Mouse (Mus musculus) layer of hippocampus, postnatal 25 days (tissue): ENCODE measurements at regions not wholly inside any gene's neighbourhood (a gene's known extent, or its start where the extent isn't known, plus 50 kb on each side); places are given as distances from the start of the nearest gene placed in this dataset.
A peak's percentile ranks its signal among the peaks of the same experiment; 100 is the strongest.

Experiments
- DNase-seq, 2 experiments: peaks; one replicate each; pipeline ENCODE4 v3.0.0; 2022; ENCODE audit warnings: mixed read lengths in 2 of 2, low spot score in 1 of 2; ENCODE audit errors: extremely low spot score in 1 of 2

DNA sequence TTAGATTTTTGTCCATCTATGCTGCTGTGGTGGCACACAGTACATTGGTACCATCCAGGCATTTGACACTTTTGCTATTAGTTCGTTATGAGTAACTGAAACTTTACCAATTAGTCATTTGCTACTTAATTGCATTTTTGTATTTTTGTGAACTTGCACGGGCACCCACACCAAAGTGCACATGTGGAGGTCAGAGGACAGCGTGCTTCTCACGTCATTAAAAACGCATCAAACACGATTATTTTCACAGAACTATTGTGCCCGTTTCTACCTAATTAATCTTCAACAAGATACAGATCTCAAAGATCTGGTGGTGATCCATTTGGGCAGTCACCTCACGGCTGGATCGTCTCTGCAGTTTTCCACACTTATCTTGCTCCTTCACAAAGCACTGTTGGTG, 105.1 kb downstream of the Rpl14 start:
- no peak for DNase-seq

- no peak for DNase-seq
Measured at GRCm38 (mm10) chr9:120676771-120677170, 105.5 kb downstream of the Rpl14 start.

GRCm38 (mm10) chr9:120677216-120677615, 106.0 kb downstream of the Rpl14 start:
- DNase-seq, result no peak

- no peak for DNase-seq
Measured at GRCm38 (mm10) chr9:120679822-120680426, 108.7 kb downstream of the Rpl14 start.

GRCm38 (mm10) chr9:120681404-120681803, 110.2 kb downstream of the Rpl14 start:
- DNase-seq, result no peak

GRCm38 (mm10) chr9:120685961-120686360, 114.7 kb downstream of the Rpl14 start:
- DNase-seq, result no peak

DNA sequence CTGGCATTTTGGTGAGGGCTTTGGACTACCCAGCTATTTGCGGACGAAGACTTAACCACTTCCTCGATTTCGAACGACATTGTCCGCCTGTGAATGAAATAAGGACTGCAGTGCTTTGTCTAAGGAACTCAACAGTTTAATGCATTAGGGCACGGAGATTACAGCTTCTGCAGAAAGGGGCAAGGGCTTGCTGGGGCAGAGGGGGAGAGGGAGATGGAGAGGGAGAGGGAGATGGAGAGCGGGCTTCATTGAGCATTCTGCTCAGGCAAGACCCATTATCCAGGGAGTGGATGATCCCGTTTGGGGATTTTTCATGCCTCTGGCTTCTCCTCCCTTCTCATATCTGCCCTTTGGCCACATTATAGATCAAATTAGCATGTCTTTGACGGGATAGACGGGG, 117.8 kb downstream of the Rpl14 start:
- DNase-seq, result no peak

DNA sequence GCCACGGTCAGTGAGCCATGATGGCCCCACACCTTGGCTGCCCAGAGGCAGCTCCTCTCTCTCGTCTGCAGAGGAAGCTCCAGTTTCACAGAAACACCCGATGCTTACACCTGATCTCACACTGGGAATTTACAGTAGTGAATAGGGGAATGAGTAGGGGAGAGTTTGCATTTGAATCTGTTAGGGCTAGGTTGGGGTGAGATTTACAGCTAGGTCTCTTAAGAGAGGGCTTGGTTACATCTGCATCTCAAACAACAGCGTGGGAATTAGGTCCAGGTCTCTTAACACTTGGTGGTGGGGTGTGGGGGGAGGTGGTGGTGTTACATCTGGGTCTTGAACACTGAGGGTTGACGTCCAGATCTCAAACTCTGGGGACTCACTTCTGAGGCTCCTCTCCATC, 119.3 kb downstream of the Rpl14 start:
- no peak for DNase-seq

DNA sequence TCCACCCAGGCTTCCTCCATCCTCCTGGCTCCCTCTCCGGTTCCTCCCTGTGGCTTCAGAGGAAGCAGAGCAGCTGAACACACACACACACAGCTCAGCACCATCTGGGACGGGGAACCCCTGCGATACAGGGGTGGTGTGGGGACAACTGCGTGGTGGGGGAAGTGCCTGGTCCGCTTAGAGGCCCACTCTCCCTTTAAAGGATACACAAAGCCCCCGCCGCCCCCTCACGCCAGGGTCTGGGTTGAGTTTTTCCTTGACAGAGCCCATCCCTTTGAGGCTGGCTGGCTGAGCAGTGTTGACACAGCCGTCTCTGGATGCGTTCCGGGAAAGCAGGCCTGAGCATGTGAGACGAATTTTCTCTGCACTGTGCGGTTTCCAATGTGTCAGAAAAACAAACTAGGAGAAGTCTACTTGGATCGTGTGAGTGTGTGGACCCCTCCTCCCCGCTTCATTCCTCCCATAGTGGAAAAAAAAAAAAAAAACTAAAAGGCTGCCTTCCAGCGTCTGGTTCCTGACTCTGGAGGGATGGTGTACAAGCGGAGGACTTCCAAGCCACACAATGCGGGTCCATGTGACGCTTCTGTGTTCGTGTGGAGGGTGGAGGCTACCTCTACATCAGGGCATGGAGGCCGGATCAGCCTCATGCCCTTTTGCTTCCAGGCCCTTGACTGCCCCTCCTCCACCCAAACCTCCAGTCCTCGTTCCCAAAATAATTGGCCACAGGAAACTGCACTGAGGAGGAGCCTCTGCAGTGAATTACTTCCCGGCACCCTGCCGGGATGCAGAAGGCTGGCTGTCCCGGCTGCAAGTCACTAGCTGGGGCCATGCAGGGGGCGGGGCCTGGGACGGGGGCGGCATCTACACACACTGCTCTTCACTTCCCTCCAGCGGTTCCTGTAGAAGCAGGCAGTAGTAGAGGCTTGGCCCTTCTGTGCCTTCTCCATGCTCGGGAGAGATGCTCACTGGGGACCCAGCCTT, 120.0 kb downstream of the Rpl14 start:
- DNase-seq, result peak; percentile 49 to 55

- DNase-seq, result no peak
Measured at GRCm38 (mm10) chr9:120691971-120692401, 120.7 kb downstream of the Rpl14 start.

- DNase-seq, result no peak
Measured at GRCm38 (mm10) chr9:120694457-120694856, 123.2 kb downstream of the Rpl14 start.

- DNase-seq, result no peak
Measured at GRCm38 (mm10) chr9:120695966-120696365, 124.7 kb downstream of the Rpl14 start.

DNA sequence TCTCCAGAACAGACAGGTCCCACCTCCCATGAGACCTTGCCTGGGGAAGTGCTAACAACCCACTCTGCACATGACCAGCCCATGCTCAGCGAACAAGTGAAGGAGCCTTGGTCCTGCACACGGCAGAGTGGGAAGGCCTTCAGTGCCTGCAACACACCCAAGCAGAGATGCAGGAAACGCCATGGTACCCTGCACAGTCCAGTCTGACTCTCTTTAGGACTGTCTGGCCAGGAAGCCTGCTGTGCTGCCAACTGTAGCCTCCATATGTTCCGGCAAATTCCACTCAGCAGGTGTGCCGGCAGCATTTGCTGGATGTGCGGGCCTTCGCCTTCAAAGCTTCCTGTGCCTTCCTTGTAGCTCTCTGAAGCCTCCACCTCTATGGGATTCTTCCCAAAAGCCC, 126.5 kb downstream of the Rpl14 start:
- DNase-seq, result no peak

DNA sequence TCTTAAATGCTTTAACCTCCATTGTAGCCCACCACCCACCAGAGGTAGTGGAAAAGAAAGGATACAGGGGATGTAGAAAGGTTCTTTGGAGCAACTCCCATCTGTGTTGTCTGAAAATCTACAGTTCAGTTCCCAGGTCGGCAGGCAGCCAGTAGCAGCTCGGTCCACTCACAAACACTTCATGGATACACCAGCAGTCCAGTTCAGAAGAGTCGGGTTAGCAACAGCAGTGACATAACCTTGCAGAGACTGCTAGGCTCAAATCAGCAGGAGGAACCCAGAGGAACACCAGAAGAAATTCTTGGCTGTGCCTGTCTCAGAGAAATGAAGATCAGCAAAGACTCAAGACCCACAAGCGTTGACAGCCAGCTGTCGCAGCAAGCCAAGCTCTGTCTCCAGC, 128.5 kb downstream of the Rpl14 start:
- no peak for DNase-seq

DNA sequence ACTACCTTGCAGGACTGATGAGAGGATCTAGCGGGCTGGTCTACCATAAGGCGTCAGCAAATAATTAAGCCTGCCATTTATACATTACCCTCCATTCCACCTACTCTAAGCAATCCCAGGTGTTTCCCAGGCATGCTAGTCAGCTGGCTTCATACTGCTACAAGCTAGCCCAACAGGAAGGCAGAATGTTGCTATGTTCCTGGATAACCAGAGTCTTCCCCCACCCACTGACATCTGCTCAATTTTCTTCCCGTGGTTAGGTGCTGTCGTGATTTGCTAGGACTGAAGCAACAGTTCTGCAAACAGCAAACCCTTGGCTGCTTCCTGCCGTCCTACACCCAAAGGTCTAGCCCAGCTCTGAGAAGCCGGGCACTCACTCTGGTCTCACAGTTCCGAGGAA, 131.6 kb downstream of the Rpl14 start:
- no peak for DNase-seq

GRCm38 (mm10) chr9:120703291-120703930, 132.2 kb downstream of the Rpl14 start:
- no peak for DNase-seq

DNA sequence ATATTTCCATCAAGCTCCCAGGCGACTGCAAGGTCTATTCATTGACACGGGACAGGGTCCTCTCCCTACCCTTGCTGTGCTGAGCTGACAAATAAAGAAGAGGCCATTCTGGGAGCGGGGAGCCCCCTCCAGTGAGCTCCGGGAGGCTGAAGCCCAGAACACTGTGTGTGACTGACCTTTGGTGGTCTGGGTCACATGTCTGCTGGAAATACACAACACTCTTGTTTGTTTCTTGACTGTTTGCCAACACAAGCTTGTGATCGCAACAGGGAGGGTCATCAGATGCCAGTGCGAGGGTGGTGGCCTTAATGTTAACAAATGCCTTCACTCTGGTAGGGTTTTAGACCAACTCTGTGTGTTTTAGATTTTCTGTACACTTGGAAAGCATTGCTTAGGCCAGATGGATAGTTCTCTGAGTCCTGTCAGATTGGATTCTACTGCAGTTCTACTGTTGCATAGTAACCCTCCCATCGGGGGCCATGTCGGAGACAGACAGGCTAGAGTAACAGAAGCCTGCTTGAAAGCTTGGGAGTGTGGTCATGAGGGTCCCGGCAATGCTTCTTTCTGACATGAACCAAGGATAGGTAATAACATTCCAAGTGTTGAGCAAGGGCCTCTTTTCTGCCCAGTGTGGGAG, 135.4 kb downstream of the Rpl14 start:
- peak in 1 of 2 experiments; percentile 27 for DNase-seq

- DNase-seq, result no peak
Measured at GRCm38 (mm10) chr9:120708507-120708906, 137.3 kb downstream of the Rpl14 start.

DNA sequence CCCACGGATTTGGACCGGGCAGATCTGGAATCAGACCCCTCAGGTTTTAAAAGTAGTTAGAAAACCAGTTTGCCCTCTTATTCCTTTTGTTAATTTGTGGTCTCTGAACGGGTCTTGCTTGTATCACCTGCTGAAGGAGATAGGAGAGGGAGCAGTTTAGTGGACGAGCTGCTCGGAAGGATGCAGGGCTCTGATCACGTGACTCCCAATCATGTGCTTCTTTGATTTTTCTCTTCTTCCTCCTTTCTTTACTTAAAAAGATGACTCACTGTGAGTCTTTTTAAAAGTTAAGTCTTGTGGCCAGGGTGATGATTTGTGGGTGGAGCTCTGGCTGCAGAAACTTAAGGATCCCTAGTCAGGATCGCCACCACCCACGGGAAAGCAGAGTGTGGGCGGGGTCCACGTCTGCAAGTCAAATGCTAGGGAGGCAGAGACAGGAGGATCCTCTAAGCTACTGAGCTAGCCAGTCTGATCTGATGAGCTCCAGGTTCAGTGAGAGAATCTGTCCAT, 138.0 kb downstream of the Rpl14 start:
- DNase-seq, result no peak

DNA sequence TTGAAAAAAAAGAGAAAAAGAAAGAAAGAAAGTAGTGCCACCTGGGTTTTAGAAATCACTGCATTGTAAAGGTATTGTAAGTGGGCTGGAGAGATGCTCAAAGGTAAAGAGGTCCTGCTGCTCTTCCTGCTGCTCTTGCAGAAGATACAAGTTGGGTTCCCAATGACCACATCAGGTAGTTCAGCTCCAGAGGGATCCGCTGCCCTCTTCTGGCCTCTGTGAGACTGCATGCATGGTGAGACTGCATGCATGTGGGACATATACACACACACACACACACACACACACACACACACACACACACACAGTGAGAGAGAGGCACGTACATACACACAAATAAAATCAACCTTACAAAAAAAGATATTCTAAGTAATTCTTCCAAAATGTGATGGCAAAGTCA, 141.7 kb downstream of the Rpl14 start:
- DNase-seq, result no peak
